Mouse (Mus musculus) E14TG2a.4 (cell line): ENCODE measurements around the gene Atp2b4.

Source experiments
- H3K27me3 ChIP-seq: 2 replicates; pipeline ENCODE4 v1.6.1; 2014; ENCODE audit warnings: low read length, control low read depth; ENCODE audit not compliant: insufficient read depth
- H3K36me3 ChIP-seq: 2 replicates; pipeline ENCODE4 v1.6.1; 2014; ENCODE audit warnings: low read length, control low read depth; ENCODE audit not compliant: insufficient read depth
- H3K4me1 ChIP-seq: replicated peaks from 2 replicates; pipeline ENCODE4 v1.6.1; 2014; ENCODE audit warnings: low read depth, low read length, control low read depth
- H3K4me3 ChIP-seq: replicated peaks from 2 replicates; pipeline ENCODE4 v1.5.1; 2014; ENCODE audit warnings: mild to moderate bottlenecking, low read length
- H3K9me3 ChIP-seq: 2 replicates; pipeline ENCODE4 v1.6.1; 2014; ENCODE audit warnings: low read length, control low read depth
- CTCF ChIP-seq: conservative IDR thresholded peaks from 2 replicates; pipeline ENCODE4 v1.5.1; 2014; ENCODE audit warnings: low read length
- NANOG ChIP-seq: IDR thresholded peaks from 2 replicates; pipeline ENCODE4 v1.6.1; 2014; ENCODE audit warnings: borderline replicate concordance, low read length, mixed read lengths
- POU5F1 ChIP-seq: IDR thresholded peaks from 2 replicates; pipeline ENCODE4 v1.6.1; 2014; ENCODE audit warnings: low read length, borderline replicate concordance

Atp2b4 gene

DNA sequence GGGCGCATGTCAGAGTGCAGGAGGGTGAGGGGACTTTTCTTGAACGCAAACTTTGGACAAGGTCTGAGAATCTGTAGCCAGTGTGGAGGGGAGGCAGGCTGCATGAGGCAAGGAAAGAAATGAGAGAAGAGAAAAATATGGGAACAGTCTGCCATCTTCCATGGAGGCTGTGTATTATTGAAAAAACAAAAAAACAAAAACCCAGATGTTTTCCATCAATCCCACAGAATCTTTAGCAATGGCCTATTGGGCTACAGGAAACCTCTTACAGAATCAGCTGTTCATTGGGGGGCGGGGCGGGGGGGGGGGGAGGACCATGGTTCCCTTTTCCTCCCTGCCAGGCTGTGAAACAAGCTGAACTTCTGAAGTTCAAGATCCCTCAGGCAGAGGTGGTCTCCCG is 31.9 kb upstream of the Atp2b4 start:
- Histone ChIP-seq H3K4me3 (no peak overlapping the region), H3K36me3 (no peaks in the 10 kb centered on the region), H3K4me1 (peaks cover 14% of the 10 kb centered on the region), H3K9me3 (no peaks in the 10 kb centered on the region), H3K27me3 (peaks cover 19% of the 10 kb centered on the region; the same call in 1 of the 2 replicates)
- no peak for TF ChIP-seq CTCF
- no peak for TF ChIP-seq POU5F1

DNA sequence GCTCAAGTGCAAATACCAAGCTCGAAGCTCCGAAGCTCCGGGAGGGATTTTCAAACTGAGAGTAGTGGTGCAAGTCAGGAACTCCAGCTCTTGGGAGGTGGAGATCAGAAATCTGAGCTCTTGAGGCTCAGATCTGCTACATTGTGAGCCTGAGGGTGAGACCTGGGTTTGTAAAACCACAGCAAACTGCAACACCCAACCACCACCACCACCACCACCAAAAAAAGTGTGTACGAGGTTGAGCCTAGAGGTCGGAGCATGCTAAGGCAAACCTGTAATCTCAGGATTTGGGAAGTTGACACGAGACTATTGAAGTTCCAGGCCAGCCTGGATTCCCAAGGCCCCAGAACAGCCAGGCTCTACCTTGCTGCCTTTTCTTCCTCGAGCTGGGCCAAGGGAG is 25.4 kb upstream of the Atp2b4 start:
- H3K36me3 ChIP-seq, result no peaks in the 10 kb centered on the region
- no peaks in the 10 kb centered on the region for H3K9me3 ChIP-seq
- no peak for TF ChIP-seq CTCF
- no peak for TF ChIP-seq NANOG
- no peak for TF ChIP-seq POU5F1
- no peak overlapping the region for H3K4me3 ChIP-seq
- H3K27me3 ChIP-seq, result peaks cover 16% of the 10 kb centered on the region; the same call in 1 of the 2 replicates
- H3K4me1 ChIP-seq, result peaks cover 16% of the 10 kb centered on the region

DNA sequence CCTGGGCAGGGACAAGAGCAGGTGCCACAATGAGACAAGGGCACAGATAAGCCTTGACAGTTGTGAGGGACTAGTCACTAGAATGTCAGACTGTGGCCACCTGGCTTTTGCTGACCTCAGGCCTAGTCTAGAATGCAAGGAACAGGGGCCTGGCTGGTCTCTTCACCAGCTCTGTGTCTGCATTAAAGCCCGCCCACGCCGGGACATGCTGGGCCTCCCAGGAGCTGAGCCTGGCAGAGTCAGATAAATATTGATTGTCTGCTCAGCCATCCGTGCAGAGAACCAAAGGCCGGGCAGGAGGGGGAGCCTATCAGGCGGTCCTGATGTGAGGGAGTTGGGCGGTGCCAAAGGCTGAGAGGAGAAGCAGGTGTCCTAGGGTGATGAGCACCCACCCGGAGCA is 24.7 kb upstream of the Atp2b4 start:
- Histone ChIP-seq H3K9me3 (no peaks in the 10 kb centered on the region), H3K4me3 (peak overlapping the region; percentile 51; the same call in 1 of the 2 replicates)
- TF ChIP-seq NANOG (no peak), CTCF (no peak), POU5F1 (no peak)

DNA sequence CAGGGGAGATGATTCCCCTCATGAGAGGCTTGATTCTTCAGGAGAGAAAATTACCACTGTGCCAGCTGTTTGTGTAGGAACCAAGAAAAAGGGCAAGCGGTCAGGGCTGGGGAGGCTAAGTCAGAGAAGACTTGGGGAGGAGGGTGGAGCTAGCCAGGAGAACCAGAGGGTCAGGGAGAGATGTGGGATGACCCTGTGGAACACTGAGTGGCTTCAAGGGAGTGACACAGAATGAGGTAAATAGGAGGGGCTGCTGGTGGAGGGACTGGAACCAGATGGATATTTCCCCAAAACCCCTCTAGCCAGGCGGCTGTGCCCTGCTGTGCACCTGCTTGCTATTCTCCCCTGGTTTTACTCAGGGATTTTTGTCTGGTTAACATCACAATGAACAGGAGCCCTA is 24.3 kb upstream of the Atp2b4 start:
- Histone ChIP-seq H3K4me1 (peaks cover 15% of the 10 kb centered on the region), H3K9me3 (no peaks in the 10 kb centered on the region), H3K36me3 (no peaks in the 10 kb centered on the region), H3K4me3 (peak overlapping the region; percentile 51; the same call in 1 of the 2 replicates), H3K27me3 (peaks cover 23% of the 10 kb centered on the region; the same call in 1 of the 2 replicates)
- TF ChIP-seq CTCF (no peak), NANOG (no peak), POU5F1 (no peak)

More for the DNA sequence above, 24.7 kb upstream of the Atp2b4 start:
- H3K27me3 ChIP-seq, result peaks cover 21% of the 10 kb centered on the region; the same call in 1 of the 2 replicates
- H3K4me1 ChIP-seq, result peaks cover 15% of the 10 kb centered on the region
- no peaks in the 10 kb centered on the region for H3K36me3 ChIP-seq

DNA sequence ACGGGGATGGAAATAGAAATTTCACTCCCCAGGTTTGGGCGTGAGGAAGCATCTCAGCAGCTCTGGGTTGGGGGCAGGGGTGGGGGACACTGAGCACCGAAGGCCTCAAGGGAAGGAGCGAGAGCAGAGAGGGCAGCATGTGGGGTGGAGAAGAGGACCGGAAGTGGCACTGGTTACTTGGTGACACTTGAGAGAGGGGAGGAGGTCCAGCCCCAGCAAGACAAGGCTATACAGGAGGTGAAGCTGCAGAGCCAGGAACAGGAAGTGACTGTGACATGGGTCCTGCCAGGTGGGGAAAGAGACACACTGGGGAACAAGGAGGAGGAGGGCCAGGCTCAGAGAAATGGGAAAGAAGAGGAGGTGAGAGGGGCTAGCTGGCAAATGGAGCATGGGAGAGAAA is 20.3 kb upstream of the Atp2b4 start:
- TF ChIP-seq NANOG (no peak), CTCF (no peak), POU5F1 (no peak)
- Histone ChIP-seq H3K4me3 (no peak overlapping the region), H3K9me3 (no peaks in the 10 kb centered on the region), H3K4me1 (peaks cover 15% of the 10 kb centered on the region), H3K27me3 (peaks cover 12% of the 10 kb centered on the region; the same call in 1 of the 2 replicates), H3K36me3 (no peaks in the 10 kb centered on the region)

DNA sequence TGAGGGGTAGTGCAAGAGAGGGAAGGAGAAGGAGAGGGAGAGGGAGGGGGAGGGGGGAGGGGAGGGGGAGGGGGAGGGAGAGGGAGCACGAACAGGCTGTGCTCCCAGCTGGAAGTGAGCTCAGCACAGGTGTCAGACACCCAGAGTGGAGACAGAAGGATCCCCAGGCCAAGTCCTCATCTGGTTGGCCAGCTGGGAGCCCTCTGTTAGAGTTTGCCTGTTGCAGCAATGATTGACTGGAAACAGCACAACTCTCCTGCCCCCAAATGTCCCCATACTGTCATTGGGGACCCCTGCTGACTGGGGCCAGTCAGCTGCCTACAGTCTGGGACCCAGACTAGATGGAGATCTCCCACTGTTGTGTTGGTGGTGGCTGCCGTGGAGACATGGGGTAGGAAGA is 19.3 kb upstream of the Atp2b4 start:
- Histone ChIP-seq H3K9me3 (no peaks in the 10 kb centered on the region), H3K4me3 (no peak overlapping the region), H3K4me1 (peaks cover 8% of the 10 kb centered on the region), H3K36me3 (no peaks in the 10 kb centered on the region), H3K27me3 (peaks cover 10% of the 10 kb centered on the region; the same call in 1 of the 2 replicates)
- no peak for TF ChIP-seq CTCF
- TF ChIP-seq NANOG, result no peak
- no peak for TF ChIP-seq POU5F1

DNA sequence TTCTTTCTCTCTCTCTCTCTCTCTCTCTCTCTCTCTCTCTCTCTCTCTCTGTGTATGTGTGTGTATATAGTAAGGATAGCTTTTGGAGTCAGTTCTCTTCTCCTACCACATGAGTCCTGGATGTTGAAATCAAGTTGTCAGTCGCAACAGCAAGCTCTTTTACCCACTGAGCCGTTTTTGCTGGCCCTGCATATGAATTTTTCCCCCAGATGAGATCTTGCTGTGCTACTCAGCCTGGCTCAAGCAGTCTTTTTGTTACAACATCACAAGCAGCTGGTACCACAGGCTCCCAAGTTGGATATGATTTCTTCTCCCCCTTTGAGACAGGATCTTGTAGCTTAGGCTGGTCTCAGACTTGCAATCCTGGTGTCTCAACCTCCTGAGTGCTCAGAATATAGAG is 17.7 kb upstream of the Atp2b4 start:
- TF ChIP-seq POU5F1 (no peak), CTCF (no peak), NANOG (no peak)
- Histone ChIP-seq H3K9me3 (no peaks in the 10 kb centered on the region), H3K27me3 (peaks cover 14% of the 10 kb centered on the region), H3K4me1 (peaks cover 6% of the 10 kb centered on the region; the same call in 1 of the 2 replicates), H3K4me3 (no peak overlapping the region), H3K36me3 (no peaks in the 10 kb centered on the region)

DNA sequence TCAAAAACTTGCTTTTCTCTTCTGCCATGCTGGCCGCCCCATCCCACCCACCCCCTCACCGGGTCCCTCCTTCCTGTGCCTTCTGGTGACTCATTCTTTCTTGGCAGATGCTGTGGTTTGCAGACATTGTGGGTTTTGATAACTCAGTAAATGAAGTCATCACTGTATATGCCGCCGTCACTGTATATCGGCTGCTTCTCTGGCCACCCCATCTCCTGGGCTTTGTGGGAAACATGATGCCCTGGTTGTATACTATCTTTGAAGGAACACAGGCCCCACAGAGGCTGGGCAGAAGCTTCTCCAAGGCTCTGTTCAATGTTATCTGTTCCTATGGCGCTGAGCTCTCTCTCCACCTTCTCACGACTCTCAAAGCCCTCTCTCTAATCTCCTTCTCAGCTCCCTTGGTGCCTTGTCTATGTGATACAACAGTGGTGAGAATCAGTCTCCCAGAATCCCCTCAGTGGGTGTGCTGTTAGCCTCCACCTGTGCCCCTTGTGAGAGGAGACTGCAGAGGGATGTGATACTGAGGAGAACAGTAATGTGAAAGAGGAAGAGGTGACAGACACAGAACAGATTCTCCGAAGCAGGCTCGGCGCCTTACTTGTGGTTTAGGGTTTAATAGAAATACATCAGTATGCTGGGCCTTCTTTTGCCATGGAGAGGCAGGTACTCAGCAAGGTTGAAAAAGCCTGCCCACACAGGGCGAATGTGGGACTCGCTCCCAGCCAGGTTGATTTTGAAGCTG is 15.1 kb upstream of the Atp2b4 start:
- H3K36me3 ChIP-seq, result no peaks in the 10 kb centered on the region
- H3K9me3 ChIP-seq, result no peaks in the 10 kb centered on the region
- peaks cover 17% of the 10 kb centered on the region for H3K27me3 ChIP-seq
- H3K4me1 ChIP-seq, result no peaks in the 10 kb centered on the region; the same call in 1 of the 2 replicates
- TF ChIP-seq POU5F1 (no peak), NANOG (no peak), CTCF (no peak)
- no peak overlapping the region for H3K4me3 ChIP-seq

DNA sequence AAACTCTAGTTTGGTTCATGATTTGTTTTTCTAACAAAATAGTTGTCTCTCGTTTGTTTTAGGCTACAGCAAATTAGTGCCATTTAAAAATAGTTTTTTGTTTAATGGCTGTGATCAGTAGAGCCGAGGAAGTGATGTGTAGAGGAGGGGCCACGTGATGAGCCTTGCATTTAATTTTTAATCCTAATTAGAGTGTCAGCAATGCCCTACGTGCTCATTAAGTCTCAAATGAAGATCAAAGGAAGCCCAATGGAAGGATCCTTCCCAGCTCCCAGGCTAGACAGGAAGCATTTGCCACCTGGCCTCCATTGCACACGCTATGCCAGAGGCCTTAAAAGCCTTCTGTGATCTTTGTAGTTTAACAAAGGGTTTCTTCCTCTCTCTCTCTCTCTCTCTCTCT is 8.5 kb upstream of the Atp2b4 start:
- Histone ChIP-seq H3K27me3 (peaks cover 31% of the 10 kb centered on the region), H3K4me1 (no peaks in the 10 kb centered on the region), H3K4me3 (no peak overlapping the region), H3K9me3 (no peaks in the 10 kb centered on the region), H3K36me3 (no peaks in the 10 kb centered on the region)
- no peak for TF ChIP-seq POU5F1
- no peak for TF ChIP-seq NANOG
- no peak for TF ChIP-seq CTCF
